Mouse (Mus musculus): ENCODE data around the gene Arhgef12. TPM values are rescaled to one million over a fixed set of nuclear protein-coding genes. Genes with fewer than 3 reads are reported as not detected.
"Not testable (repeated sequence)": the region's sequence is repeated elsewhere in the genome, so short reads cannot be mapped to it uniquely, and the experiment has no call there.

The Arhgef12 gene
- polyA plus RNA-seq, 1 experiment from 2014 or later: 23.2 TPM

DNA sequence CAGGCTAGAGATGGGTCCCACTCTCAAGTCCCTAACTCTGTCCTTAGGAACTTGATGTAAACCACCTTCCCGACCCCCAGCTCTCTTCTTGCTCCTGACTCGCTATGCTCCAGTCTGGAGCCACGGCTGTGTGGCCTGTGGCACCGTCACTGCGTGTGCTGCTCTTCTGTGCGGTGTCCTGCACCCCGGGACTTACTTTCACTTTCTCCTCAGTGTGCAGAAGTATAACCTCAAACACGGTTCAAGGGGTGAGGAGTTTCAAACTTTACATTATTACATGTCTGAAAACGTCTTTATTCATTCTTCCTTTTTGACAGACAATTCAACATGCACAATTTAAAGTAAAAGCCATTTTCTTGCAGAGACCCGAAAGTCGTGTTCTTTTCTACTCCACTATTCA lies 111.7 kb downstream of the Arhgef12 start:
- 94% methylated on average over 11 of the region's 11 CpGs for WGBS
- no peak for ATAC-seq (ENCODE audit: low FRiP score)
- no peaks in the 10 kb centered on the region for H3K4me1 ChIP-seq

DNA sequence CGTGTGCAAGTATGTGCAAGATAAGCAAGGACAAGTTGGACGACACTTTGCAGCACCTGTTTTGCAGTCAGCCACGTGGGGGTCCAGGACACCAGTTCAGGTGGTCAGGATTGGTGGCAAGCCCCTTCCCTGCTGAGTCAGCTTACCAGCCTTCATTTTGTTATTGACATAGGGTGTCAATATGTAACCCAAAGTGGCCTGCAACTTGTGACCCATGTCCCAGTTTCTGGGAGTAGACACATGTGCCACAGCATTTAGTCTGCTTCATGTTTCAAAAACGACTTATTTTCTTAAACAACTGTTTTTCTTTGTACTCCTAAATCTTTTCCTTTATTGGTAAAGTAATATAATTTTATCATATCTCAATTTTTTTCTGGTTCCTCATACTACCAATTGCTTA lies 112.3 kb downstream of the Arhgef12 start:
- peaks cover 80% of the 10 kb centered on the region for H3K36me3 ChIP-seq
- no peak overlapping the region for H3K4me2 ChIP-seq
- no peaks in the 10 kb centered on the region for H3K9me3 ChIP-seq (replicated peaks)
- H3K27me3 ChIP-seq (replicated peaks): no peaks in the 10 kb centered on the region
- H3K9ac ChIP-seq (replicated peaks): no peak overlapping the region
- H3K4me1 ChIP-seq: no peaks in the 10 kb centered on the region
- ATAC-seq (ENCODE audit: low FRiP score): no peak
- 91% methylated on average over 4 of the region's 4 CpGs for WGBS
- H3K4me3 ChIP-seq (replicated peaks): no peak overlapping the region
- H3K27ac ChIP-seq (replicated peaks): no peak overlapping the region

More for the DNA sequence above, 111.7 kb downstream of the Arhgef12 start:
- Histone ChIP-seq H3K27me3 (replicated peaks) (no peaks in the 10 kb centered on the region), H3K4me3 (replicated peaks) (no peak overlapping the region), H3K9me3 (replicated peaks) (no peaks in the 10 kb centered on the region), H3K9ac (replicated peaks) (no peak overlapping the region), H3K4me2 (no peak overlapping the region), H3K36me3 (peaks cover 78% of the 10 kb centered on the region), H3K27ac (replicated peaks) (no peak overlapping the region)

DNA sequence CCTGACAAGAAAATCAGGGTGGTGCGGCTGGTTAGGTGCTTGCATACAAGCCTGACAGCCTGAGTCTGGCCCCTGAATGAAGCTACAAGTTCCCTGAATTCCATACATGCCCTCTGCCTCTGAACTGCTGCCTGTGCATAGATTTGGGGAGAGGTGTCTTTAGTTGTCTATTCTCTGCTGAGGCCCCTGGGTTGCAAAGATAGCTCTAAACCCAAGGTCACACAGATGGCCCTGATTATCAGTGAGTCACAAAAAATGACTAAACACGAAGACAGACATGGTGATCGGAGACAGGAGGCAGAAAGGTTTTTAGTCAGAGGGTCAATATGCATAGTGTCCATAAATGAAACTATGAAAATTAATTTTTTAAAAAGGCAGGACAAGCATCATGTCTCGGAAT lies 113.4 kb downstream of the Arhgef12 start:
- Histone ChIP-seq H3K4me3 (replicated peaks) (no peak overlapping the region), H3K27me3 (replicated peaks) (no peaks in the 10 kb centered on the region), H3K4me1 (no peaks in the 10 kb centered on the region), H3K9me3 (replicated peaks) (no peaks in the 10 kb centered on the region), H3K27ac (replicated peaks) (no peak overlapping the region), H3K9ac (replicated peaks) (no peak overlapping the region), H3K4me2 (no peak overlapping the region), H3K36me3 (peaks cover 76% of the 10 kb centered on the region)
- no peak for ATAC-seq (ENCODE audit: low FRiP score)
- 95% methylated on average over 4 of the region's 4 CpGs for WGBS

DNA sequence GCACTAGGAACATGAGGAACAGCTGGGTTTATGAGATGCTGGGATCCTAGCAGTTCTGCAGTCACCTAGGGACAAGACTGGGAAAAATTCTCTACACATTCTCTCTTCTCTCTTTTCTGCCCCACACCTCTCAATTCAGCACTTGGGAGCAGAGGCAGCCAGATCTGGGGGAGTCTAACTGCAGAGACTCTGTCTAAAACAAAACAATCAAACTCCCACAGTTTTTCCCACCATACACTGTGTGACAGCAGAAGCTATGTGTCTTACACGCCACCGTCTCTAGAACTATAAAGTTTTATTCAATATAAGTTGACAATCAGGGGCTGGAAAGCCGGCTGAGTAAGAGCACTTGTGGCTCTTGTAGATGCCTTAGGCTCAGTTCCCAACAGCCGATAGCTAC lies 119.1 kb downstream of the Arhgef12 start:
- ATAC-seq (ENCODE audit: low FRiP score): no peak
- Histone ChIP-seq H3K4me2 (no peak overlapping the region), H3K4me3 (replicated peaks) (no peak overlapping the region), H3K36me3 (peaks cover 71% of the 10 kb centered on the region), H3K4me1 (no peaks in the 10 kb centered on the region), H3K9me3 (replicated peaks) (no peaks in the 10 kb centered on the region), H3K9ac (replicated peaks) (no peak overlapping the region), H3K27me3 (replicated peaks) (no peaks in the 10 kb centered on the region), H3K27ac (replicated peaks) (no peak overlapping the region)
- 88% methylated on average over 4 of the region's 4 CpGs for whole genome bisulfite sequencing

DNA sequence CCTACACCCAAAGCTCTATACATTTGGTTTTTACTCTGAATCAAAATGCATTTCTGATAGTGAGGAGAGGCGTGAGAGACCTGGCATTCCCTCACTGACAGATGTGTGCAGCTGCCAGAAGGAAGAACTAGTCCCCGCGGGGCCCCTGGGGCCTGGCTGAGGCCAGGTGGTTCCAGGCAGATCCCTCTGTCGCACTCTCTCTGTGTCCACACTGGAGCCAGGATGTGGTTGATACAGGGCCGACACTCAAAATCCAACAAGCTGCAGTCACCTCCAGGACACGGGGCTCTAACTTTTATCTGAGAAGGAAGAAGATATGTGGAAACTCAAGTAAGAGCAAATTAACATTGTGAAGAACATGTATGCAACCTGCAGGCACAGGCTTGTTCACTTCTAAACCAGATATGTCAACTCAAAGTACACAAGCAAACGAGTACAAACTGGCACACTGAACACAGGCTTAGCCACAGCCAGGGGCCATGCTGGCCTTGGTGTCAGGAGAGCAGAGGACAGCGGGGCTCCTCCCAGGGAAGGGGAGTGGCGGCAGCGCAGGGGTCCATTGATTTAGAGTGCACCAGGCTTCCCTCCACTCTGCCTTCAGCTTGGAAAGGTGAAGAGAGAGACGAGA lies 138.0 kb downstream of the Arhgef12 start:
- H3K9ac ChIP-seq (replicated peaks): no peak overlapping the region
- no peak for ATAC-seq (ENCODE audit: low FRiP score)
- H3K4me1 ChIP-seq: peaks cover 5% of the 10 kb centered on the region
- H3K27ac ChIP-seq (replicated peaks): no peak overlapping the region
- H3K4me3 ChIP-seq (replicated peaks): no peak overlapping the region
- 71% methylated on average over 11 of the region's 11 CpGs for WGBS
- no peak overlapping the region for H3K4me2 ChIP-seq
- H3K9me3 ChIP-seq (replicated peaks): no peaks in the 10 kb centered on the region
- peaks cover 71% of the 10 kb centered on the region for H3K36me3 ChIP-seq
- H3K27me3 ChIP-seq (replicated peaks): no peaks in the 10 kb centered on the region

DNA sequence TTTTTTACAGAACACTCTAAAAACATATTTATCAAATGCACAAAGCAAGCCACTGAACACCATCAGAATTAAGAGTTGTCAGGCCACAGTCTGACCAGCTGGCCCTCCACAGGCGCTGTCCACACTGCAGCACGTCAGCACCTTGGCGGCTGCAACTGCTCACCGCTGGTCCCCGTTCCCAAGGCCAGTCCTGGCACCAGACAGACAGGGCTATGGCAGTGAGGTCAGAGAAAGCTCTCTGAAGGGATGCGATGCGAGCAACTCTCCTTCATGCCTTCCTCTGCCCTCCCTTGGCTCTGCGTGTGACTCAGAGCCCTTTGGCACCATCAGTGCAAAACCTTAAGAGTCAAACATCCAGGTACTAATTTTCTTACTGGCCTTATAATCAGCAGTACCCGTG lies 139.3 kb downstream of the Arhgef12 start:
- Histone ChIP-seq H3K36me3 (peaks cover 60% of the 10 kb centered on the region), H3K4me2 (no peak overlapping the region), H3K27ac (replicated peaks) (no peak overlapping the region), H3K9me3 (replicated peaks) (no peaks in the 10 kb centered on the region), H3K4me3 (replicated peaks) (no peak overlapping the region), H3K9ac (replicated peaks) (no peak overlapping the region), H3K4me1 (peaks cover 6% of the 10 kb centered on the region), H3K27me3 (replicated peaks) (no peaks in the 10 kb centered on the region)
- ATAC-seq (ENCODE audit: low FRiP score): no peak
- 89% methylated on average over 9 of the region's 9 CpGs for WGBS

DNA sequence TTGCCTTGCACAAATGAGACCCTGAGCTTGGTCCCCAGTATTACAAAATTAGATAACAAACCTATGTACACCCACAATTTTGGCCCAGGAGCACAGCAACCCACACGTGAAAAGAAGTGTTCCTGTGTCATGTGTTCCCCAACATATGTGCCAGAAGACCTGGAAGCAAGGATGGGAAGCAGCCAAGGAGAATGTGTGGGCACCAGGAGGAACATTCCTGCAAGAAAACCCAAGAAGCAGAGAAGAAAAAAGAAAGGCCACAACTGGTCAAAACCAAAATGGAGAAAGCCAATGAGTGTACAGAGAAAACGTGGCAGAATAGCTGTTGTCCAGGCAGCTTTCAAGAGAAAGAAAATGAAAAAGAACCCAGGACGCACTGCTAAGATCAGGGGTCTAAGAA lies 142.2 kb downstream of the Arhgef12 start:
- H3K27me3 ChIP-seq (replicated peaks); ATAC-seq (ENCODE audit: low FRiP score); H3K27ac ChIP-seq (replicated peaks); H3K9me3 ChIP-seq (replicated peaks); H3K4me1 ChIP-seq; H3K9ac ChIP-seq (replicated peaks); H3K4me2 ChIP-seq; H3K4me3 ChIP-seq (replicated peaks): not testable (repeated sequence)
- peaks cover 32% of the 10 kb centered on the region for H3K36me3 ChIP-seq
- WGBS: 89% methylated on average over 3 of the region's 3 CpGs

DNA sequence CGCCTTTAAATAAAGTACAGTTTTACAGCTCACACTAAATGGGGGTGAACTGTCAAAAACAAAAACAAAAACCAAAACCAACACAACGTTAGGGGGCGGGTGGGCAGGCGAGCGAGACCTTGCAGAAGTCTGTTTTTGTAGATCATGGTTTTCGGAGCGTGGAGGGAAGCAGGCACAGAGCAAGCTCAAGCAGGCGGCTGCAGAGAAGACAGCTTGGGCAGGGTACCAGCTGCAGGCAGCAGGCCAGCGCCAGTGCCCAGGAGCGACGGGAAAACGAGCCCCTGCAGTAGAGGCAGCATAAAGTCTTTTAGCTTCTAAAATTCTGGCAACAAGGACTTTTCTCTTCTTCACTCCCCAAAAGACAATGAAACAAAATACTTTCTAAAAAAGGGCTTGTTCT lies 142.7 kb downstream of the Arhgef12 start:
- no peak overlapping the region for H3K4me2 ChIP-seq
- H3K9me3 ChIP-seq (replicated peaks): no peaks in the 10 kb centered on the region
- no peak overlapping the region for H3K9ac ChIP-seq (replicated peaks)
- WGBS: 69% methylated on average over 12 of the region's 12 CpGs
- no peak for ATAC-seq (ENCODE audit: low FRiP score)
- peaks cover 27% of the 10 kb centered on the region for H3K36me3 ChIP-seq
- no peaks in the 10 kb centered on the region for H3K27me3 ChIP-seq (replicated peaks)
- no peak overlapping the region for H3K27ac ChIP-seq (replicated peaks)
- H3K4me1 ChIP-seq: peaks cover 9% of the 10 kb centered on the region
- H3K4me3 ChIP-seq (replicated peaks): no peak overlapping the region

DNA sequence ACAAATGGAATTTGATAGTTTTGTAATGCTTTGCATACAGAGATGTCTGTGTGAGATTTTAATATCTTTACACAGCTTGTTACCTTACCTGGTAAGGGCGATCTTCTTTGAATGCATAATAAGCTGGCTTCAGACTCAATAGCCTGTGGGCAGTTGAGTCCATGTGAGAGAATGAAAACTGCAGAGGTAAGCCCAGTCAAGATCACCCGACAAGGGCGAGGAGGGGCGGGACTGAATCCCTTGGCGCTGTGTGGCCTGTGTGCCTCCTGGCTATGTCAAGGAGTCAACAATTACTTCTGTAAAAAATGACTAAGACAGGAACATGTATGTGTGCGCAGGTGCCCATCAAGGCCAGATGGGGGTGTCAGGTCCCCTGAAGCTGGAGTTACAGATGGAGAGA lies 144.5 kb downstream of the Arhgef12 start:
- Histone ChIP-seq H3K9me3 (replicated peaks) (no peaks in the 10 kb centered on the region), H3K4me1 (peaks cover 19% of the 10 kb centered on the region), H3K4me2 (no peak overlapping the region), H3K36me3 (peaks cover 12% of the 10 kb centered on the region), H3K27ac (replicated peaks) (no peak overlapping the region), H3K4me3 (replicated peaks) (no peak overlapping the region), H3K9ac (replicated peaks) (no peak overlapping the region), H3K27me3 (replicated peaks) (no peaks in the 10 kb centered on the region)
- 86% methylated on average over 6 of the region's 6 CpGs for WGBS
- ATAC-seq (ENCODE audit: low FRiP score): no peak

DNA sequence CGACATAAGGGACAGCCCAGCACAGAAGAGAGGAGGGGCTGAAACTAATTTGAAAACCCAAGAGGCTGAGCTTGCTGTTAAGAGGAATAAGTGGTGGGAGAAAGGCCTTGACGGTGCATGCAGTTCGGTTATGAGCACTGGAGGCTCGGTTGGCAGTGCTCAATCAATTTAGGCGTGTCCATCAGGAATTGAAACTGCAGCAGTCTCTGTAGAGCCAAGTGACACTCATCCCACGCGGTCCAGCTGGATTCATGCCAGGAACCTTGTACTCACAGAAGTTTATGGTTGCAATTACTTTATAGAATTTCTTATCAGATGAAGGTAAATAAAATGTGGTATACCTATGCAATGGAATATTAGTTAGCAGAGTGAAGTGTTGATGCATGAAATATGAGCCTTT lies 148.6 kb downstream of the Arhgef12 start:
- no peak for ATAC-seq (ENCODE audit: low FRiP score)

DNA sequence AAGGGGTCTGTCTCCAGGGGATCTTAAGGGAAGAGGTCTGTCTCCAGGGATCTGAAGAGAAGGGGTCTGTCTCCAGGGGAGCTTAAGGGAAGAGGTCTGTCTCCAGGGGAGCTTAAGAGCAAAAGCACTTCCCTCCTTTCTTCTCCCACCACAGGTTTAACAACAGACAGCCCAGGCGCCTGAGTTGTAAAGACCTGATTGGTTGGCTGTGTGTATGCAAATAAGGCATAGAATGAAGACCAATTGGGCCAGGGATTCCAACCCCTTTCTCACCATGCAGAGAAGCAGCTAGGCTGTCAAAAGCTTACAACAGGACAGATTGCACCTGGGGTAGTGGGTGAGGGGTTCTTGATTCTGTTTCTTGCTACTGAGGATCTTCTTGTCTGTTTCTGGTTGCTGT lies 158.7 kb downstream of the Arhgef12 start:
- ATAC-seq (ENCODE audit: low FRiP score): no peak
- WGBS: 82% methylated on average over 1 of the region's 1 CpGs
- Histone ChIP-seq H3K4me1 (peaks cover 5% of the 10 kb centered on the region), H3K4me3 (replicated peaks) (no peak overlapping the region), H3K9me3 (replicated peaks) (no peaks in the 10 kb centered on the region), H3K4me2 (no peak overlapping the region), H3K9ac (replicated peaks) (no peak overlapping the region), H3K27me3 (replicated peaks) (peaks cover 2% of the 10 kb centered on the region; the same call in 1 of the 2 replicates), H3K36me3 (no peaks in the 10 kb centered on the region), H3K27ac (replicated peaks) (no peak overlapping the region)

More for the DNA sequence above, 148.6 kb downstream of the Arhgef12 start:
- Histone ChIP-seq H3K9me3 (replicated peaks) (no peaks in the 10 kb centered on the region), H3K27ac (replicated peaks) (no peak overlapping the region), H3K27me3 (replicated peaks) (no peaks in the 10 kb centered on the region), H3K9ac (replicated peaks) (no peak overlapping the region), H3K36me3 (no peaks in the 10 kb centered on the region), H3K4me3 (replicated peaks) (no peak overlapping the region), H3K4me2 (no peak overlapping the region), H3K4me1 (peaks cover 25% of the 10 kb centered on the region)
- WGBS: 31% methylated on average over 7 of the region's 7 CpGs

DNA sequence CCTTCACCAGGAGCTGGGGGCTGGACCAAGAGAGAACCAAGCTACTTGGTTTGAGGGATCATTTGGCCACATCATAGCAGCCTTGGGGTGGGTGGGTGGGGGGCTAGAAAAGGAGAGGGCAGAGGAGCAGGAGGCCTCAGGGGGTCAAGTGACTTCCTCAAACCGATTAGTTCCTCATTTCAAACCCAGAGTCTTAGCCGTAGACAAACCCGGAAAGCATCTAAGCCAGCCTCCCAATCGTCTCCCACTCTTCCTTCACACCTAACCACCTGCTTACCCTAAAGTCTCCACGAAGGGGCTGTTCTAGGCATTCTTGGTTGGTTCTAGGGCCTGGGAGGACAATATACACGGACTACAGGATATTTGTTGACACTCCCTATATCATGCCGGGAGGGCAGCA lies 161.9 kb downstream of the Arhgef12 start:
- Histone ChIP-seq H3K9ac (replicated peaks) (0 out of 2 replicates have a peak overlapping the region, but pooled peaks have one; percentile 88), H3K4me1 (peaks cover 28% of the 10 kb centered on the region), H3K27ac (replicated peaks) (no peak overlapping the region), H3K4me3 (replicated peaks) (no peak overlapping the region), H3K9me3 (replicated peaks) (no peaks in the 10 kb centered on the region), H3K36me3 (no peaks in the 10 kb centered on the region), H3K4me2 (peak overlapping the region; percentile 96), H3K27me3 (replicated peaks) (peaks cover 2% of the 10 kb centered on the region; the same call in 1 of the 2 replicates)
- no peak for ATAC-seq (ENCODE audit: low FRiP score)
- 83% methylated on average over 7 of the region's 7 CpGs for WGBS
